Mouse (Mus musculus): ENCODE measurements at regions not wholly inside any gene's neighbourhood (a gene's known extent, or its start where the extent isn't known, plus 50 kb on each side); places are given as distances from the start of the nearest gene placed in this dataset.

- no peak for DNase-seq (ENCODE audit: low read depth)
Observed at GRCm38 (mm10) chr13:39092058-39092457, 131.4 kb upstream of the Slc35b3 start.

GRCm38 (mm10) chr13:39084544-39084943 lies 123.9 kb upstream of the Slc35b3 start:
- DNase-seq (ENCODE audit: low read depth), result no peak

- DNase-seq (ENCODE audit: low read depth), result no peak
Observed at GRCm38 (mm10) chr13:39074211-39074610, 113.5 kb upstream of the Slc35b3 start.

DNA sequence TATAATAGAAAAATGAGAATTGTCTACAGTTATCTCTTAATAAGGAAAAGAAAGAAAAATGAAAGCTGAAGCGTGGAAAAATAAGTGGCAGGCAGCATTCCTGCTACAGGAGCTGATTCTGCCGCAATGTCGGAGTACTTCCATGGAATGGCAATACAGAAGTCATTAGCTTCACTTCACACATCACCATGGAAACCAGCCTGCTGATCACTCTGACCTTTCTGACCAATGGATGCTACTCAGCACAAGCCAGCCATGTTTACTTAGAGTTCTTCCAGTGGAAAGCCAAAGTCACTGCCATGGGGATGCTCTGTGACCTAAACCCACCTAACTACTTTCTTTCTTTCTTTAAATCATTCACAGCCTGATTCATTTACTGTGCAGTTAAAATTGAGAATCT lies 71.6 kb upstream of the Slc35b3 start:
- DNase-seq (ENCODE audit: low read depth), result no peak

GRCm38 (mm10) chr13:39020168-39020567 lies 59.5 kb upstream of the Slc35b3 start:
- no peak for DNase-seq (ENCODE audit: low read depth)

DNA sequence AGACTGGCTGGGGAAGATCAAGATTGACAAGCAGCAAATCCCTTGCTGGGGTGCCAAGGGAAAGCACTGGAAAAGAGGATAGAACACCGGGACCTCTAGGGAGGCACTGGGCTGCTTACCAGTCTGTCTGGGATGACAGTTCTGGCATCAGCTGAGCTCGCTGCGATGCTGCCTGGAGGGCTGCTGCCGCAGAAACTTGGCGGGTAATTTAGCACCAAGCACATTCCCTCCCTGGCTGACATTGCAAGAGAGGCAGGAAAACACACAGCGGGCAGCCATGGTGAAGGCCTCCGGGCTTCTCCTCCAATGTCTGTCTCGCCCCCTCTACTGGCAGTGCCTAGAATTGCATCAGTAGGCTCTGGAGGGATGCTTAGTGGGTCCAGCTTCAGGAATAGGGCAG lies 51.0 kb upstream of the Slc35b3 start:
- DNase-seq (ENCODE audit: low read depth), result peak; percentile 72

Data from 416B (cell line).